Mouse (Mus musculus): ENCODE data around the gene Bcl6. TPM values are rescaled to one million over a fixed set of nuclear protein-coding genes. Genes with fewer than 3 reads are reported as not detected.

Bcl6 gene
- polyA plus RNA-seq, 1 experiment from 2014 or later: 0.50 TPM

- no peak overlapping the region for H3K27ac ChIP-seq
- DNase-seq (ENCODE audit: low spot score): no peak
- H3K9me3 ChIP-seq (ENCODE audit: control insufficient read depth, low read length): no peaks in the 10 kb centered on the region
- no peak overlapping the region for H3K4me3 ChIP-seq (replicated peaks; ENCODE audit: low read length)
- no peaks in the 10 kb centered on the region for H3K27me3 ChIP-seq (ENCODE audit: control insufficient read depth, insufficient read depth, low read length)
- no peak overlapping the region for H3K4me2 ChIP-seq (replicated peaks)
- H3K9ac ChIP-seq: no peak overlapping the region
- no peaks in the 10 kb centered on the region for H3K4me1 ChIP-seq (replicated peaks; ENCODE audit: control insufficient read depth, insufficient read depth, low read length)
- H3K36me3 ChIP-seq (replicated peaks; ENCODE audit: control insufficient read depth, insufficient read depth): no peaks in the 10 kb centered on the region
- no peak; the same call in 1 of the 2 replicates for ATAC-seq (ENCODE audit: low FRiP score)
- WGBS: 77% methylated on average over 4 of the region's 4 CpGs
These were observed 36.4 kb downstream of the Bcl6 start for GRCm38 (mm10) chr16:23952101-23952727.

GRCm38 (mm10) chr16:23947654-23948053, 41.0 kb downstream of the Bcl6 start:
- ATAC-seq (ENCODE audit: low FRiP score) (no peak), DNase-seq (ENCODE audit: low spot score) (no peak)
- Histone ChIP-seq H3K27ac (no peak overlapping the region), H3K4me2 (replicated peaks) (no peak overlapping the region), H3K4me1 (replicated peaks; ENCODE audit: control insufficient read depth, insufficient read depth, low read length) (no peaks in the 10 kb centered on the region), H3K9me3 (ENCODE audit: control insufficient read depth, low read length) (no peaks in the 10 kb centered on the region), H3K36me3 (replicated peaks; ENCODE audit: control insufficient read depth, insufficient read depth) (no peaks in the 10 kb centered on the region), H3K27me3 (ENCODE audit: control insufficient read depth, insufficient read depth, low read length) (no peaks in the 10 kb centered on the region), H3K4me3 (replicated peaks; ENCODE audit: low read length) (no peak overlapping the region), H3K9ac (no peak overlapping the region)
- WGBS: 91% methylated on average over 6 of the region's 6 CpGs

DNA sequence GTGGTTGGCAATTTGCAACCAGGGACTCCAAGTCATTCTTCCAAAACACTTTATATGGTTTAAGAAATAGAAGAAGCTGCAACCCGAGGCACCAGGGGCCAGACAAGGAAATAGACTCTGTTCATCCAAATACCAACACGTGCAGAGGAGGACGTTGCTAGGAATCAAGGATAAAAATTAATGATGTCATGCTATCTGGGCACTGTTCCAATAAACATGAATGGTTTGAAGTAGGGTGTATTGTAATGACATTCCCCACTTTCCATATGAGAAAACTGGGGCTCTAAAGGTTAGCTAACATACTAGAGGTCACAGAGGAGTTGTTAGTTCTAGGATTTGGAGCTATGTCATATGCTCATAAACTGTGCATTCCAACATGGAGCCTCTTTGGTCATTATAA, 43.9 kb downstream of the Bcl6 start:
- no peak for ATAC-seq (ENCODE audit: low FRiP score)
- Histone ChIP-seq H3K27me3 (ENCODE audit: control insufficient read depth, insufficient read depth, low read length) (no peaks in the 10 kb centered on the region), H3K9ac (no peak overlapping the region), H3K9me3 (ENCODE audit: control insufficient read depth, low read length) (no peaks in the 10 kb centered on the region), H3K27ac (no peak overlapping the region), H3K4me3 (replicated peaks; ENCODE audit: low read length) (no peak overlapping the region), H3K4me2 (replicated peaks) (no peak overlapping the region), H3K36me3 (replicated peaks; ENCODE audit: control insufficient read depth, insufficient read depth) (no peaks in the 10 kb centered on the region), H3K4me1 (replicated peaks; ENCODE audit: control insufficient read depth, insufficient read depth, low read length) (no peaks in the 10 kb centered on the region)
- 55% methylated on average over 3 of the region's 3 CpGs for WGBS
- DNase-seq (ENCODE audit: low spot score): no peak

DNA sequence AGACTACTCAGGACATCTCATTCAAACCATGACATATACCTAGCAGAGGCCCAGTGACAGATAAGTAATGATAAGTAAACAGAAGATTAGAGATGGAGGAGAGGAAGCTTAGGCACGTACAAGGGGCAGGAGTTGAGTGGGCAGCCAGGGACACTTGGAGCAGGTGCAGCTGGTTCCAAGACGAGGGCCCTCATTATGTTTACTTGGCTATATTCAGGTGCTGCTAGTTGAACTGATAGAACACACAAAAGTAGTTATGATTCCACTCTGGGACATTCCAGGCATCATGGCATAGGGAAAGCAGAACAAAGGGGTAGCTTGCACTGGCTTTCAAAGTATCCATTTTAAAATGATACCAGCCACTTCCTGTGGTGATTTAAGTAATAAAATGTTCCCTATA, 54.3 kb downstream of the Bcl6 start:
- H3K27me3 ChIP-seq (ENCODE audit: control insufficient read depth, insufficient read depth, low read length): no peaks in the 10 kb centered on the region
- no peak overlapping the region for H3K4me2 ChIP-seq (replicated peaks)
- no peak overlapping the region for H3K27ac ChIP-seq
- H3K36me3 ChIP-seq (replicated peaks; ENCODE audit: control insufficient read depth, insufficient read depth): no peaks in the 10 kb centered on the region
- H3K4me1 ChIP-seq (replicated peaks; ENCODE audit: control insufficient read depth, insufficient read depth, low read length): no peaks in the 10 kb centered on the region
- no peak overlapping the region for H3K4me3 ChIP-seq (replicated peaks; ENCODE audit: low read length)
- DNase-seq (ENCODE audit: low spot score): no peak
- ATAC-seq (ENCODE audit: low FRiP score): no peak
- H3K9ac ChIP-seq: no peak overlapping the region
- no peaks in the 10 kb centered on the region for H3K9me3 ChIP-seq (ENCODE audit: control insufficient read depth, low read length)
- 85% methylated on average over 2 of the region's 2 CpGs for WGBS

- H3K27ac ChIP-seq: no peak within 1 kb of the TSS
- H3K27me3 ChIP-seq (ENCODE audit: control insufficient read depth, insufficient read depth, low read length): no peaks in the 10 kb centered on the region
- DNase-seq (ENCODE audit: low spot score) (no peak), ATAC-seq (ENCODE audit: low FRiP score) (no peak)
- 73% methylated on average over 11 of the region's 11 CpGs for WGBS
- H3K9ac ChIP-seq: no peak within 1 kb of the TSS
- H3K4me3 ChIP-seq (replicated peaks; ENCODE audit: low read length): no peak within 1 kb of the TSS
- H3K4me1 ChIP-seq (replicated peaks; ENCODE audit: control insufficient read depth, insufficient read depth, low read length): no peaks in the 10 kb centered on the region
- H3K36me3 ChIP-seq (replicated peaks; ENCODE audit: control insufficient read depth, insufficient read depth): no peaks in the 10 kb centered on the region
- H3K4me2 ChIP-seq (replicated peaks): no peak within 1 kb of the TSS
- no peaks in the 10 kb centered on the region for H3K9me3 ChIP-seq (ENCODE audit: control insufficient read depth, low read length)
These were observed 56.4 kb downstream of the Bcl6 start, which contains the start of gene Rtp2 for GRCm38 (mm10) chr16:23932294-23932693. Rtp2 (minus strand) TSS chr16:23932394.

DNA sequence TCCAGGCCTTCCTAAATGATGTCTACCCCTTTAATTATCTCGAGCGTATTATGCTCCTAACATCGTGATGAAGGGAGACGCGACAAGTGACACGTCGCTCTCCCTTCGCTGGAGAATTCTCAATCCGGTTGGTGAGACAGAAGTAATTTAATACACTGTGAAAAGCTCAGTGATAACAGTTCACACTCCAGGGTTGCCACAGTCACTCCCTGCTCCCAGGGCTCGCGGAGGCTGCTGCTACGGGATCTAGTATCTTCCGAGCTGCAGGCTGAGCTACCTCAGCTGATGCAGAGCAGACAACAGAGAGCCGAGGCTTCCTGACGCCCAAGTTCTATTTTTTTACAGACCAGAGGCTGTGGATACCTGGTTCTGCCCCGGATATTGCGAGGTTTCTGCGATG, 57.4 kb downstream of the Bcl6 start:
- H3K27ac ChIP-seq: no peak overlapping the region
- H3K4me2 ChIP-seq (replicated peaks): no peak overlapping the region
- no peak overlapping the region for H3K9ac ChIP-seq
- H3K36me3 ChIP-seq (replicated peaks; ENCODE audit: control insufficient read depth, insufficient read depth): no peaks in the 10 kb centered on the region
- DNase-seq (ENCODE audit: low spot score): no peak
- no peaks in the 10 kb centered on the region for H3K9me3 ChIP-seq (ENCODE audit: control insufficient read depth, low read length)
- no peaks in the 10 kb centered on the region for H3K27me3 ChIP-seq (ENCODE audit: control insufficient read depth, insufficient read depth, low read length)
- H3K4me1 ChIP-seq (replicated peaks; ENCODE audit: control insufficient read depth, insufficient read depth, low read length): no peaks in the 10 kb centered on the region
- ATAC-seq (ENCODE audit: low FRiP score): no peak
- WGBS: 77% methylated on average over 18 of the region's 18 CpGs
- no peak overlapping the region for H3K4me3 ChIP-seq (replicated peaks; ENCODE audit: low read length)

GRCm38 (mm10) chr16:23930426-23931073, 58.1 kb downstream of the Bcl6 start:
- Histone ChIP-seq H3K9ac (no peak overlapping the region), H3K27ac (no peak overlapping the region), H3K36me3 (replicated peaks; ENCODE audit: control insufficient read depth, insufficient read depth) (no peaks in the 10 kb centered on the region), H3K4me2 (replicated peaks) (no peak overlapping the region), H3K9me3 (ENCODE audit: control insufficient read depth, low read length) (no peaks in the 10 kb centered on the region), H3K27me3 (ENCODE audit: control insufficient read depth, insufficient read depth, low read length) (no peaks in the 10 kb centered on the region), H3K4me1 (replicated peaks; ENCODE audit: control insufficient read depth, insufficient read depth, low read length) (no peaks in the 10 kb centered on the region), H3K4me3 (replicated peaks; ENCODE audit: low read length) (no peak overlapping the region)
- DNase-seq (ENCODE audit: low spot score) (no peak), ATAC-seq (ENCODE audit: low FRiP score) (no peak)
- 95% methylated on average over 3 of the region's 3 CpGs for WGBS

DNA sequence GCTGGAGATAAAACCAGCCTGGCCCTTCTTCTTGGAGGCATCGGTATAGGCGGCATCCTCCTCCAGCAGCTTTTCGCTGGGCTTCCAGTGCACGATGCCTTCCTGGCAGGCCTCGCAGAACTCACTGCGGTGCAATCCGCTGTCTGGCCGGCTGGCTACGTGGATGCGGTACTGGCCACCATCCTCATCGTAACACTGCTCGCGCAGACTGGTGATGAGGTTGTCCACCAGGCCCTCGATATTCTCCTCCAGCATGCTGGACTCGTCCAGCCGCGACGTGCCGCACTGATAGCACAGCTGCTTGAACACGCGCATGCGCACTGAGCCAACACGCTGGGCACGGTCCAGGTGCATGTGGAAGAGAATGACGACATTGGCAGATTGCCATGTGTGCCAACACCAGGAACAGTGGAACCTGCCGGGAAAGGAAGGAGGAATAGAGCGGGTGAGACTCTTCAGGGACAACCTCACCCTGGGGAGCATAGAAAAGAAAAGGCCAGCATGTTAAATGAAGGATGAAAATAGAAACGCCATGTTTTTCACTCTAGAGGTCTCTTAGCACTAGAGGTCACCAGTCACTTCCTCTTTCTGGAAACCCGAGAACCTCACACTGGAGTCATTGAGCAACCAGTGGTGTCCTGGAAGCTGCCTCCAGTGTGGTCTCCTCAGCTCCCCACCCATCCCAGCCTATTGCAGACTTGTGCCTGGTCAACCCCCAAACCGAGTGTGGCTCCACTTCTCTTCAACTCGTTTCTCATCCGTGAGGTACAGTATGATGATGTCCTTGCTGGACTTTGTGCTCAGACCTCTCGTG, 61.1 kb downstream of the Bcl6 start:
- H3K27me3 ChIP-seq (ENCODE audit: control insufficient read depth, insufficient read depth, low read length): no peaks in the 10 kb centered on the region
- no peak overlapping the region for H3K27ac ChIP-seq
- 91% methylated on average over 32 of the region's 33 CpGs for WGBS
- H3K4me1 ChIP-seq (replicated peaks; ENCODE audit: control insufficient read depth, insufficient read depth, low read length): no peaks in the 10 kb centered on the region
- no peak overlapping the region for H3K9ac ChIP-seq
- DNase-seq (ENCODE audit: low spot score) (no peak), ATAC-seq (ENCODE audit: low FRiP score) (no peak)
- H3K36me3 ChIP-seq (replicated peaks; ENCODE audit: control insufficient read depth, insufficient read depth): no peaks in the 10 kb centered on the region
- H3K4me3 ChIP-seq (replicated peaks; ENCODE audit: low read length): no peak overlapping the region
- H3K4me2 ChIP-seq (replicated peaks): no peak overlapping the region
- H3K9me3 ChIP-seq (ENCODE audit: control insufficient read depth, low read length): no peaks in the 10 kb centered on the region

DNA sequence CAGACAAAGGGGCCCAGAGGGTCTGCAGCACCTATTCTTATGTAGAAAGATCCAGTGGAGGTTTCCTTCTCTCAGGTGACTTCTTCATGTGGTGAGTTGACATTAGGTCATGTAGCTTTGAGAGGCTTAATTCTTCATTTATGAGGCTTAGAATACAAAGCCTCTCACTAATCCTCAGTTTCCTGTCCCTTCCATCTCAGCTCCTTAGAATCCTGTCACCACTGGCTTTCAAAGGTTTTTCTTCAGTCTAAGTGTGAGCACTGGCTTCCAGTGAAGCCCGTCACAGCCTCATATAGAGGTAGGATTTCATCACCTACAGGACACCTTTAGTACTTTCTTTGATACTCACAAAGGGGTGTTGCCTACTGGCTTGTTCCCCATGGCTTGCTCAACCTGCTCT, 65.7 kb downstream of the Bcl6 start:
- Histone ChIP-seq H3K27ac (no peak overlapping the region), H3K9ac (no peak overlapping the region), H3K27me3 (ENCODE audit: control insufficient read depth, insufficient read depth, low read length) (no peaks in the 10 kb centered on the region), H3K9me3 (ENCODE audit: control insufficient read depth, low read length) (no peaks in the 10 kb centered on the region), H3K4me1 (replicated peaks; ENCODE audit: control insufficient read depth, insufficient read depth, low read length) (no peaks in the 10 kb centered on the region), H3K4me2 (replicated peaks) (no peak overlapping the region), H3K36me3 (replicated peaks; ENCODE audit: control insufficient read depth, insufficient read depth) (no peaks in the 10 kb centered on the region), H3K4me3 (replicated peaks; ENCODE audit: low read length) (no peak overlapping the region)
- 100% methylated on average over 1 of the region's 1 CpGs for WGBS
- no peak for ATAC-seq (ENCODE audit: low FRiP score)
- no peak for DNase-seq (ENCODE audit: low spot score)

Data from hindbrain, embryonic 14.5 days (tissue).